Mouse (Mus musculus): ENCODE data around the gene Cul4b.
"Not testable (repeated sequence)": the region's sequence is repeated elsewhere in the genome, so short reads cannot be mapped to it uniquely, and the experiment has no call there.

Cul4b gene

DNA sequence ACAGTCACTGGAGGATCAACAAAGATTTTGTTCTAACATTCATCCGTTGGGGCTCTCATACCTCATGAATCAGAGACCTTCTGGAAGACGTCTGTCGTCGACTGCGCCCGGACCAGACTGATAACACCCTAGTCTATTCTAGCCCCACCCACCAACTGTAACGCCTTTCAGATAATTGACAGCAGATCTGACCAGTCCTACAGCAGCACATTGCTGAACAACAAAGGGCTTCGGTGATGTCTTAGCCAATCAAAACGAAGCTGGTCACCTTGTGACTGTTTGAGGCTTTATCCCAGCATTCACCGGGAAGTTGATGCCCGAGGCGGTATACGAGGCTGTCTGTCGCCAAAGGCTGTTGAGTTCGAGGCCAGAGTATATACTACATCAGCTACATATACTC is at the start of gene Cul4b:
TSS of gene Cul4b (minus strand) at position 119 of the 400 bp plus-strand sequence.
- DNase-seq (ENCODE audit: inconsistent age in 2 of 2, low spot score in 1 of 2), result no peak

GRCm38 (mm10) chrX:38600995-38601369 is 25.0 kb upstream of the Cul4b start:
- peak; percentile 28 to 72 for DNase-seq (ENCODE audit: inconsistent age in 2 of 2, low spot score in 1 of 2)

DNA sequence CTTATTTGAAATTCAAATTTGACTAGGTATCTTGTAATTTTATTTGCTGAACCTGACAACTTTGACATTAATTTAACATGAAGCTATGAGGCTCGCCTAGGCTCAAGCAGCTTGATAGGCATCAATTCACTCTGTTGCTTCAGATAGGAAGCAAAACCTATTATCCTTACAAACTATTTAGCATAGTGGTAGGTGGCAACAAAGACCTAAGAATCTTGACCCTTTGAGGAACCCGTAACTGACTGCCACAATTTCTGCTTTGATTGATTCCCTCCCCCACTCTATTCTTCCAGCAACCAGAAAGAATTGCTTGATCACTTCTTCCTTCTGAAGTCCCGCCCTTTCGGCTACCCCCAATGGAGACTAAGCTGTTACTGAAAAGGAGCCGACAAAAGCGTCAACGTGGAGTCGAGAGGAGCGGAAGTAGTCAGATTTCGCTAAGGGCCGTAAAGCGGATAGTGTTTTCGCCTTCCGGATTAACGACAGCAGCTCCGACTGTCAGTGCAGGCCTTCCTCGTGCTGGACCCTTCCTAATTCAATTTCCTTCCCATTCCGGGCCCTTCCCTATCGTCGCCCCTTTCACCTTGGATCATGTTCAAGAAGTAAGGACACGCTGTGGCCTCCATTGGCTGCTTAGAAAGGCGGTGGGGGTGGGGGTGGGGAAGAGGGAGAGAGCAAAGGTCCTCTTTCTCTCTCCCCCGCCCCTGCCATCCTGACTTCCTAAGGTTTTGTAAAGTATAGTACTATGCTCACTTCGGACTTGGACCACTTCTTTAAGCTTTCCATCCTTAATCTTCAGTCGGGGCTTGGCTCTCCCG is 24.4 kb upstream of the Cul4b start, which contains the start of gene Mcts1:
TSS of gene Mcts1 (plus strand) at position 402 of the 818 bp plus-strand sequence.
- peak; percentile 80 to 91 for DNase-seq (ENCODE audit: inconsistent age in 2 of 2, low spot score in 1 of 2)

DNA sequence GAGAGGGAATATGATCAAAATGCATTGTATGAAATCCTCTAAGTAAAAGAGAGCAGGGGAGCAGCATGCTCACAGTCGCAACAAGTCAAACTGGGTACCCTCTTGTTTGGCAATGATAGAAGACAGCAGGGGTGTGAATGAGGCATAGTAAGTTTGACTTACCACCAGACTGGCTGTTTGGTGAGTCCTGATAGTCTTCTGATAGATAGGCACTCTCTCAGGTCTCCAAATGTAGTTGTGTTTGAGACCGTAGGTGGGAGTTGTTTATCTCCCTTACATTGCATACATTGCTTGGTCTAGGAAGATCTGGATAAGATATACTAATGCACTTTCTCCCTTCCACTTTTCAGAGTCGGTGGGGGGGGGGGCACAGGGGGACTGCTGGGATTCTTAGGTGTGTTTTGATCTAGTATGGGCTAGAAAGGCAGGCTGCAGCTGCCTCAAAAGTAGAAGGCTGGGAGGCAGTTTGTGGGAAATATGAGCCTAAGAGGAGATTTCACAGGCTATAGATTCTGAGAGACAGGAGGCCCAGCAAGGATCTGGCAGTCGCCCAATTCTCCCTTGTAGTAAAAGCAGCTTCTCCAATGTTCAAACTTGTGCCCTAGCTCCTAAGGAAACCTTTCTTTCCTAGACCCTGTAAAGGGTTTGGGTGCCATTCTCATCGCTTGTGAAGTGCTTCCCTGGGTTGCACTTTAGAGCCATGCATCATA is 17.3 kb upstream of the Cul4b start:
- DNase-seq (ENCODE audit: inconsistent age in 2 of 2, low spot score in 1 of 2), result no peak

DNA sequence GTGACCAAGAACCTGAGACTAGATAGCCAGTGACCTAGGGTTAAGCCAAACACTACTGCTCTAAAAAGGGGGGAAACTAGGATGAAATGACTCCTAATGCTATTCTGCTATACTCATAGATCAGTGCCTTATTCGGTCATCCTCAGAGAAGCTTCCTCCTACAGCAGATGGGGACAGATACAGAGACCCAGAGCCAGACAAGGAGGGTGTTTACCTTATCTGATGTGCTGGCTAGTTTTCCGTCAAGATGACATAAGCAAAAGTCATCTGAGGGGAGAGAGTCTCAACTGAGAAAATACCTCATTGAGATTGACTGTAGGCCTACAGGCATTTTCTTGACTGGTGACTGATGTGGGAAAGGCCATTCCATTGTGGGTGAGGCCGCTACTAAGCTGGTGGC is 15.8 kb upstream of the Cul4b start:
- no peak for DNase-seq (ENCODE audit: inconsistent age in 2 of 2, low spot score in 1 of 2)

- DNase-seq (ENCODE audit: inconsistent age in 2 of 2, low spot score in 1 of 2), result peak in 1 of 2 experiments; percentile 32
Measured at GRCm38 (mm10) chrX:38589827-38590226, 13.8 kb upstream of the Cul4b start.

GRCm38 (mm10) chrX:38583261-38583660 is 7.3 kb upstream of the Cul4b start:
- DNase-seq (ENCODE audit: inconsistent age in 2 of 2, low spot score in 1 of 2), result no peak

GRCm38 (mm10) chrX:38581140-38581539 is 5.1 kb upstream of the Cul4b start:
- no peak for DNase-seq (ENCODE audit: inconsistent age in 2 of 2, low spot score in 1 of 2)

DNA sequence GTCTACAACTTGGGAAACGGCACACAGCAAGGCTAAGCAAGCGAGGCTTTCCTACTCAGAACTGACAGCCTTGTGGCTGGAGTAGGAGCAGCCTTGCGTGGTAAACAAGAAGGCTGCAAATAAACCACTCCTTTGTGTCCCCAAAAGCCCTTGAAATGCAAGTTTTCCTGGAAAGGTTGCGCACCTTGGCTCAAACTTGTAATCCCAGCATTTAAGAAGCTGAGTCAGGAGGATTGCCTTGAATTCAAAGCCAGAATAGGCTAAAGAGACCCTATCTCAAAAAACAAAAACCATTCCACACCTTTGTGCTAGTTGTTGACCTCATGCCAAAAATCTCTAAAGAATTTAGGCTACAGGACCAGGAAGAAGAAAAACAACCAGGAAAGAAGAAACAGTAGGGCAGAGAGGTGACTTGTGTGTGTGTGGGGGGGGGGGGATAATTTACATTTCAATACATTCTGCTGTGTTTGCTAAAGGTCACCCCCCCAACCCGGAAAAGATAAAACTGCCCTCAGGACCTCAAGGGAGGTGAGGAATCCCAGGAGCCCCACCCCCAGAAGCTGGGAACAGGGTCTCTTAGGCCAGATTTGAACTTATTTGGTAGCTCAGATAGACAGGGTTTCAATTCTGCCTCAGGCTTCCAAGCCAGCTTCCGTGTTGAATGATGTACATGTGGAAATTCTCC is 9.3 kb downstream of the Cul4b start:
- DNase-seq (ENCODE audit: inconsistent age in 2 of 2, low spot score in 1 of 2), result no peak

DNA sequence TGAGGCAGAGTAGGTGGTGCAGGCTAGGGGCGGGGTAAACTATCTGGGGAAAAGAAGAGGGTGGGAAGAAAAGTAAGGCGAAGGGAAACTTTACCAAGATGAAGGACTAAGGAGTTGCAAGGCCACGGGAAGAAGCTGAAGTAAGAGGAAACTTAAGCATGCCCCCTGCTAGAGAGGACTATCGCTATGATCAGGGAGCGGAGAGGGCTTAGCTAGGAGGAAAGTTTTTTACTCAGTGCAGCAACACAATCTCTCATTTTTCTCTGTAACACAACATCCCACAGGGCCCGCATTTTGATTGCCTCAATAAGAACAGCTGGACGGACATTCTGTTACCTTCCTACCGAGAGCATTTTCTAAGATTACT is 10.8 kb downstream of the Cul4b start:
- no peak for DNase-seq (ENCODE audit: inconsistent age in 2 of 2, low spot score in 1 of 2)

- peak; percentile 93 to 96 for DNase-seq (ENCODE audit: inconsistent age in 2 of 2, low spot score in 1 of 2)
Measured at GRCm38 (mm10) chrX:38564542-38565175, 11.3 kb downstream of the Cul4b start.

- DNase-seq (ENCODE audit: inconsistent age in 2 of 2, low spot score in 1 of 2), result peak; percentile 28 to 81
Measured at GRCm38 (mm10) chrX:38563941-38564541, 12.0 kb downstream of the Cul4b start.

- DNase-seq (ENCODE audit: inconsistent age in 2 of 2, low spot score in 1 of 2), result no peak
Measured at GRCm38 (mm10) chrX:38553255-38553654, 22.7 kb downstream of the Cul4b start.

DNA sequence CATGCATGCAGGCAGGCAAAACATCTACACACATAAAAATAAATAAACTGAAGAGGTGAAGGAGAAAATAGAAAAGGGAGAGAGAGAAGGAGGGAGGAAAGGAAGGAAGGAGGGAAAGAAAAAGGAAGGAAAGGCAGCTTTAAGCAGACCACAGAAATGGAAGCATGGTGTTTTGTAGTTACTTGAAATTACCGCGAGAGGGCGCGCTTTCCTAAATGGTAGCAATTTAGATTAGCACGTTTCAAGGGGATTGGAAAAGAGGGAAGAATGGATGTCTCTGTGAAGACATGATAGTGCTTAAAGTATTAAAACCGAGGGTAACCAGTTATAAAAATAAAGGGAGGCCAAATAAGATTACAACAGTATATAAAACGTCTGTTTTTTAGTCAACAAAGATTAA is 61.4 kb downstream of the Cul4b start:
- DNase-seq (ENCODE audit: inconsistent age in 2 of 2, low spot score in 1 of 2), result peak; percentile 9 to 65

GRCm38 (mm10) chrX:38504846-38505245 is 71.2 kb downstream of the Cul4b start:
- peak; percentile 68 to 80 for DNase-seq (ENCODE audit: inconsistent age in 2 of 2, low spot score in 1 of 2)

GRCm38 (mm10) chrX:38502182-38502581 is 73.8 kb downstream of the Cul4b start:
- DNase-seq (ENCODE audit: inconsistent age in 2 of 2, low spot score in 1 of 2), result not testable (repeated sequence)

GRCm38 (mm10) chrX:38485464-38485863 is 90.5 kb downstream of the Cul4b start:
- DNase-seq (ENCODE audit: inconsistent age in 2 of 2, low spot score in 1 of 2), result not testable (repeated sequence)

Data from adrenal gland, adult (tissue).